Mouse (Mus musculus): Measurements from ENCODE around the gene Slc43a1. TPM values are rescaled to one million over a fixed set of nuclear protein-coding genes. Genes with fewer than 3 reads are reported as not detected.
"Not testable (repeated sequence)": the region's sequence is repeated elsewhere in the genome, so short reads cannot be mapped to it uniquely, and the experiment has no call there.

Slc43a1 gene
- total RNA-seq (2021) = 5.2 and 9.3 TPM in 2 replicates
- long read RNA-seq, experiment 1, partial matches to known transcripts = 0 of 4 reads
- long read RNA-seq, experiment 1, other reads (novel, unspliced or antisense) = 3 of 4 reads
- long read RNA-seq, experiment 2, partial matches to known transcripts = 0 of 6 reads
- long read RNA-seq, experiment 2, other reads (novel, unspliced or antisense) = 5 of 6 reads

DNA sequence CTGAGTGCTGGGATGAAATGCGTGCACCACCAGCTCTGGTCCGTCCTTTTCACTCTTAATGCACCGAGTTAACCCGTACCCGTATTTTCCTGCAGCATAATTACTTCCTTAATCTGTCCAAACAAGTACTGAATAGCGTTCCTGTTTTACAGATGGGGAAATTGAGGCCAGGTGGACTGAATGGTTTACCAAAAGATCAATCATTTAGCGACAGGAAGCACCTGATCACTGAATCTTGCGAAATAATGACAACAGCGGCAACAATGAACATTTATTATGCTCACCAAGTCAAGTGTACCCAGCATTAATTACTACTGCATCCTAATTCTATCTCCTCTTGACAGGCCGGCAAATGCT is at the start of gene Slc43a1:
Gene Slc43a1 (plus strand): TSS at position 258 of the 357 bp plus-strand sequence.
- no peak for DNase-seq

DNA sequence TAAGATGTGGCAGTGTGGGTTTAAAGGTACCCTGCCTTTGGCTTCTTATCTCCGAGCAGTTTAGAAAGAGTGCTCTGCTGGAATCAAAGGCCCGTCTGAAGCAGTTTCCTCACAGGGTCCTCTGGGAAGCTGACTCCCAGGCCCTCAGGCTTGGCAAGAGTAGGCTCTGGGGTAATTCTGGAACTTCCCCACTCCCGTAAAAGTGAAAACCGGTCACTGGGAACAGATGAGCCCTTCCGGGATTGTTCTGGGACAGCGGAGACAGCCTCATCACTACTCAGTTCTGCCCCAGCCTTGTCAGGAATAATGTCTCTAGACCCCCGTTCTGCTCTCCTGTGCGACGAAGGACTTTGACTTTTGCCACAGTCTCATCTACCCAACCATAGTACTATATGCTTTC is 48.2 kb upstream of the Slc43a1 start:
- no peak for DNase-seq

DNA sequence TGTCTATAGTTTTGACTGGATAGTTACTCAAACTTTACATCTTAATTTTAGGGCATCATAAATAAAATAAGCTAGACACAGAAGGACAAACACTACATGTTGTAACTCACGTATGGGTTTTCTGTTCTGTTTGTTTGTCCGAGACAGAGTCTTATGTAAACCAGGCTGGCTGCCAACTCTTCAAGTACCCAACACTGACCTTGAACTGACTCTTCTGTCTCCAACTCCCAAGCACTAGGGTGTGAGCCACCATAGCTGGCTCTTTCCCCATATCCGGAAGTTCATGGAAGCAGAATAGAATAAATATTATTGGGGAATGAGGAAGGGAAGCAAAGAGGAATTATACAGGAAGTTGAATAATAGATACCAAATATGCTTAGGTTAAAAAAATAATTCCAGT is 46.1 kb upstream of the Slc43a1 start:
- peak; percentile 51 for DNase-seq

DNA sequence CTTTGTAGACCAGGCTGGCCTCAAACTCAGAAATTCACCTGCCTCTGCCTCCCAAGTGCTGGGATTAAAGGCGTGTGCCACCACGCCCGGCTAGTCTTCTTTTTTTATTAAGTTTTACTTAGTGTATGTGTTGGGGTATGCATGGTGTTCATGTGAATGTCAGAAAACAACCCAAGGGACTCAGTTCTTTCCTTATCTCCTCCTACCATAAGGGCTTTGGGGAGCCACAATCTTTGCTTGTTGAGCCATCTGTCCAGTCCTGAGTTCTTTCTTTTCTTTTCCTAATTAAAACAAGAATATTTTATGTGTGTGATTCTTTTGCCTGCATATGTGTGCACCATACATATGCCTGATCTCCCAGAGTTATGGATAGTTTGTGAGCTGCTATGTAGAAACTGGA is 45.5 kb upstream of the Slc43a1 start:
- no peak for DNase-seq

DNA sequence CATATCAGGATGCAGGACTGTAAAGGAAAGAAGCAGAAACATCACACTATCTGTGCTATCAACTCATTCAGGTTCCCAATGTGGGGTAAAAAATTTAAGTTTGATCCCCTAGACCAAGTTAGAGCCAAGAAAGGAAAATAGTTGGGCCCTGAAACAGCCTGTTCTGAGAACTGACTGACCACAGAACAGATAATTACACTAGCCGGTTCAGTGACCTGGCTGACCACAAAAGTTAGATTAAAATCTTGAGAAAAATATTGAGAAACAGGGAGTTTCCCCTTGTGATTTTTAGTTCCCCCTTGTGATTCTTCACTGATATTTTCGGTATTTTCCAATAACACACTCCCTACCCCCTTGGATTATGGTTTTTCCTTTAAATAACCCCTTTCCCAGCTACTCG is 44.8 kb upstream of the Slc43a1 start:
- DNase-seq = no peak

DNA sequence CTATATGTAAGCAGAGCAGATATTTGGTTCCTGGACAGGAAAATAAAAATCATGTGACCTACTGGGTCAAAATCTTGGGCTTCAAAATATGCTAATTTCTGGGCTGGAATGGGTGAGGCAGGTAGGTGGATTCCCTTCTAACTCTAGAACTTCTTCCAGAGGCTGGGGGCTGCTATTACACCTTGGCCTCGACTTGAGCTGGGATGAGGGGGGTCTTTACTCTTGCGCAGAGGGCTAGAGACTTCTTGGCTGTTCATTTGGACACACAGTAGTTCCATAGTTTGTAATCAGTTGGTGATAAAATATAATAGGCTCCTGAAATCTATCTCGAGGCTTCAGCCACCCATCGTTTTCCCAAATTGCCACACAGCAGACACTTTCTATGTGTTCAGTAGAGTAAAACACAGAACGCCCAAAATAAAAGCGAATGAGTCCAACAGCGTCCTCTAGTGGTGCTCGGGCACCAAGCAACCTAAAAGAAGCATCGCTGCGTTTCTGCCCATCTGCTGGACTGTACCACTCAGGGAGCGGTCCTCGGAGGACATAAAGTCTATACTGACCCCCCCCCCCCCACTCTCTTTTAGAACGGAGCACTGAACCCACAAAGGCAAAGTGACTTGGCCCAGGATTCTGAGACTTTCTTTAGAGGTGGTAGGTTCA is 40.7 kb upstream of the Slc43a1 start:
- DNase-seq = peak; percentile 86

DNA sequence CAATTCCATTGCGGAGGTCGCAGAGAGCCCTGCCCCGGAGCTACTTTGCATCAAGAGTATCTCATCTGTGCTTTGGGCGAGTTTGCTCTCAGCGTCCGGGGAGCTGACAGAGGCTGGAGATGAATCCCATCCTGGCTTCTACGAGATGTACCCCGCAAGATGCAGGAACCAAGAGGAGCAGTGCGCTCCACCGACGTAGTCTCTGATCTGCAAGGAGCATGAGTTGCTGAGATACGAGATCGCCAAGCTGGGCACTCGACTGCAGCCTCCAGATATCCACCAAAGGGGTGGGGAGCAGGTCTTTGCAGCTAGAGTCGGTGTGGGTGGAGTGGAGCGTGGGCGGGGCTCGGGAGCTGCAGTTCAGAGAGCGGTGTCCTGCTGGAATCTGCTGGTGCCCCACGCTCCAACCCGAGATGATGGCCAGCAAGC is 40.1 kb upstream of the Slc43a1 start, which contains the start of gene Ube2l6:
Gene Ube2l6 (plus strand): TSS at position 336 of the 429 bp plus-strand sequence.
- DNase-seq = peak; percentile 83

DNA sequence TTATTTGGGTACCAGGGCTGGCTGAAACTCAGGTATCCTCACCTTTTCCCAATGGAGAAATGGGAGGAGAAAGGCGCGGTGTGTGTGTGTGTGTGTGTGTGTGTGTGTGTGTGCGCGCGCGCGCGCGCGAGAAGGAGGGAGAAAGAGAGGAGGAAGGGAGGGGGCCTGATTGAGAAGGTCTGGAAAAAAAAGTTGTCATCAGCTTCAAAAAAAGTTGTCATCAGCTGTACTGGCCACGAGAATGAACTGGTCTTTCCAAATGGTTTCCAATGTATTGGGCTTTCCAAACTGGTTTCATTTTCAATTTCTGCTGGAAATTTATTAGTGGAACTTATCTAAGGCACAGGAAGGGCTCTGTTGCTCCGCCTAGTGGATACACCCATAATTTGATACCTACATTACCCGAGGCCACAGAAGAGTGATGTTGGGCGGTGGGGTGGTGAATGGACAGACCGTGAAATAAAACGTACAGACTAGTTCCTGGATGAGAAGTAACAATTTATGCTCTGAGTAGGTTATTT is 39.5 kb upstream of the Slc43a1 start:
- DNase-seq = peak; percentile 72

DNA sequence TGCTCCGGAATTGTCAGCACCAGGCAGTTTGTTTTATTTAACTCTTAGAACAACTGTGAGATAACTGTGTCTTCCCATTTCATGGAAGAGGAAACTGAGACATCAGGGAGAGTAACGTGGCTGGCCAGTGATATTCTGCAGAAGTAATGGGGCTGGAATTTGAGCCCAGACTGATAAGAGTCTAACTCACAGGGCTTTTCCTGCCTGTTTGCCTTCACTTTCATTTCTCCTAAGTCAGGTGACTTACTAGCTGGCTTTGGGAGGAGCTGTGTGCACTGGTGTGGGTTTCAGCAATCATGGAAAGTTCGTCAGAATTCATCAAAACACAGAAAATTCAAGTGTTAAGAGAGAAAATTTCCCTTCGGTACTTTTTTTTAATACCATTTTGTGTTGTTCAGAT is 38.3 kb upstream of the Slc43a1 start:
- no peak for DNase-seq

DNA sequence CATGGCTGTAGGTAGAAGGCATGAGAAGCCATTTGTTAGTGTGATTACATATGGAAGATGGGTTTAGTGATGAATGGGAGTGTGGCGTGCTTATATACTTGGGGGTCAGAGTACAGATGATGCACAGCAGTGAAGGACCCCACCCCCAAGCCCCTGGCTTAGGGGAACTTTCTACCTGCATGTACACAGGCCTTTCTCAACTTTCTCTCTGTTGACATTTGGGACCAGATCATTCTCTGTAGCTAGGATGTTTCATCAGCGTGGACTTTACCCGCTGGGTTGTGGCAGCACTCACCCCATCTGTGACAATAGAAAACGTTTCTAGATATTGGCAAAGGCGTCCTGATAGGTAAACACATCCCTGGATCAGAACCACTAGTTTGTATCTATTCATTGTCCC is 37.4 kb upstream of the Slc43a1 start:
- not testable (repeated sequence) for DNase-seq

DNA sequence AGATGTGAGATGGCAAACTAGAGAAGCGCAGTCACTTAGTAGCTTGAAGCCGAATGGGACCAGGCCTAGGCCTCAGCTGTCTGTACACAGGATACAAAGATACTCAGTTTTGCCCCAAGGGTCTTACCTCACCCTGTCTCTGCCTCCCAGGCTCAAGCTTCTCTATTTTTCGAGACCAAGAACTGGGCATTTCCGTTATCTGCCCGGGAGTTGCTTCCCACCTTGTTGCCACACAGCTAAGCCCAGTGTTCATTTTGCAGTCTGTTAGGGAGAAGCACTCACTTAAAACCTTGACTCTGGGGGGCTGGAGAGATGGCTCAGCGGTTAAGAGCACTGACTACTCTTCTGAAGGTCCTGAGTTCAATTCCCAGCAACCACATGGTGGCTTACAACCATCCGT is 34.7 kb upstream of the Slc43a1 start:
- DNase-seq = no peak

DNA sequence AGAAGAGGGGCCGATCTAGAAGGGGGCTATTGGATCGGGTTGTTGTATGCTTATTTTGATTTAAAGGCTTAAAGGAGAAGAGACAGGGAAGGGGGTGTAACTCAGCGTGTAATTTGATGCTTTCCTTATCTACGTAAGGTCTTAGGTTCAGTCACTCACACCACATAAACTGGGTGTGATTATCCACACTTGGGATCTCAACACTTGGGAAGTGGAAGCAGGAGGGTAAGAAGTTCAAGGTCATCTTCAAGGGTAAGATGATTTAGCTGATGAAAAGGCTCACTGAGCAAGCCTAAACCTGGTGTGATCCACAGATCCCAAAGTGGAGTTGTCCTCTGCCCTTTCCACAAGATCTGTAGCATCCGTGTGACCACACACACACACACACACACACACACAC is 32.1 kb upstream of the Slc43a1 start:
- no peak for DNase-seq

DNA sequence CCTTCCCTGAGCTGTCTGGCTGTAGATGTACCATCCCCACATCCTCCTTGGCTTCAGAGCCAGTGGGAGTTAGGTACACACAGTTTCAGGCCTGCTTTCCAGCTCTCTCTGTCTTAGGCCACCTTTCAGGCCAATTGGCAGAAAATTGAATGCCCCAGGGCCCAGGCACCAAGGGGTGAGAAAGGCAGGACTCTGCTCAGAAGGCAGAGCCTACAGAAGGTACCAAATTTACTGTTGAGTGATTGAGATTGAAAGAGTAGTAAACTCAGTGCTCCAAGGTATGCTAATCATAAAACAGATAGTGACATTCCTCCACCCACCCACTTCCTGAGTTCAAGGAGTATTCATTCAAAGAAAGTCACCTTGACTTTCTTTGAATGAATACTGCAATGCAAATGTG is 29.3 kb upstream of the Slc43a1 start:
- DNase-seq = no peak

DNA sequence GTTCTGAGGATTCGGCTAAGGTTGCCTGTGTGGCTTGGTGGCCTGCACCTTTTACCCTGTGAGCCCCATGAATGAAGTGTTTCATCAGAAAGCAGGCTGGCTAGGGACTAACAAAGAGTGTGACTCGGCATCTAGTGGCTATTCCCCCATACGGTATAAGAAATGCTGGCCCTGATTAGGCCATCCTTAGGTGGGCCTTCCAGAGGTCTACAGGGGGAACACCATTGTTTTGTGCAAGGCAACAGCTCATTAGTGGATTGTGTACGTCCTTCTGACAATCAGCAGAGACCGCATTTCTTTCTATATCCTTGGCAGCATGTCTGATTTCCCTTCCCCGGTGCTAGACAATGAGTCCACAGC is 28.1 kb upstream of the Slc43a1 start:
- DNase-seq = no peak

DNA sequence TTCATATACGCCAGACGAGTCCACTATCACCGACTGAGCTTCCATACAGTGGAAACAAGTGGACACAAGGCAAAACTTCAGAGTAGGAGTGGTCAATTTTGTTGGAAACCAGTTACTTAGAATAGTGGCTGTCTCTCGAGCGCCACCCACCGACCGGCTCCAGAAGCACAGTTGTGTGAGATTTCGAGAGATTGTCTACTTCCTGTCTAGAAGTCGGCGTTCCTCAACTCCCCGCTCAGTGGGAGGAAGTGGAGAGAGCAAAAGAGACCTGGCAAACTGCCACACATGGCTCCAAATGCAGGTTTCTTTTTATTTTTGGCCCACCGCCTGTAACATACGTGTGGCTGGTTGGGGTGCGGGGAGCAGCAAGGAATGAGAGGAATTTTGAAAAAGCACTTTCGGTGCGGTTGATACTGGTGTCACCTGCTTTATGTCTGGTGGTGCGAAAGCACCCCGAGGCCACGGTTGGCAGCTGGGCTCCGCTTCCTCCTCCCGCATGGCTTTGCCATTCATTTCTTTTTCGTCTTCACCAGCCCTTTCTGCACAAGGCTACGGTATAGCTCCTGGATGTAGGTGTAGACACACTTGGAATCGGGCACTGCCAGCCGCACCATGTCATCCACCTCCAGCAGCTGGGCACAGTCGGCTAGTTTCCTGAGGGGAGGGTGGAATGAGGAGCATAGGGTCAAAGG is 27.6 kb upstream of the Slc43a1 start:
- peak; percentile 88 for DNase-seq

DNA sequence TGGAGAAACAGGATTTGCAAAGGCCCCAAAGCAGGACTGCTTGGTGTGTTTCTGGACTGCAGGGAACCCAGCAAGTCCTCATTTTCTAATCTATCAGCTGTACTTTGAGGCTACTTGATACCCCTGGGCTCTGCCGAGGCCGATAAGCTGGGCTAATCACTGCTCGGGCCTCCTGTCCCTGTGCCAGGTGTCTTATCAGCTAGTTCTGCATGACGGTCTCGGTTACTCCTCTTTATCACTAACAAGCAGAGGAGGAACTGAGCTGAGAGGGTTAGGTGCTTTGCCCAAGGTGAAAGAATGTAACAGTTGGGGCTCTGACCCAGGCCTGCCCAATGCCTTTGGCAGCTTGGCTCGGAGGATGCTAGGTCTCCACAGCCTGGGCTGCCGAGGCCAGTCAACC is 26.8 kb upstream of the Slc43a1 start:
- DNase-seq = no peak

DNA sequence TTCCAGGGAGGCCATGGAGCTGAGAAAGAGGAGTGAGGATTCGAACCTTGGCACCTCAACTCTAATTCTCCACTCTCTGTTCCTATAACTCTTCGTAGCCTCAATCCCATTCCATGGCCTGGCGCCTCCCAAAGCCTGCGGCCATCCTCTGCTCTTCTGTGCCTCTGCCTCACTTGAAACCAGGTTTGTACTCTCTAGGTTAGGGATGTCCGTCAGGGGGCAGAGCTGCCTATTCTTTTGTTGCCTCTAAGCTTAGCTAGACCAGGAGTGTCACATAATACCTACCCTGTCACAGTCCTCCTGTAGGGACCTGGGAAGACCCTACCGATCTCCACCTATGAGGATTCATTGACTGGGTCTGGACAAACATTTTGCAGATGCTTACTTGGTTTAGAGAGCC is 26.0 kb upstream of the Slc43a1 start:
- no peak for DNase-seq

DNA sequence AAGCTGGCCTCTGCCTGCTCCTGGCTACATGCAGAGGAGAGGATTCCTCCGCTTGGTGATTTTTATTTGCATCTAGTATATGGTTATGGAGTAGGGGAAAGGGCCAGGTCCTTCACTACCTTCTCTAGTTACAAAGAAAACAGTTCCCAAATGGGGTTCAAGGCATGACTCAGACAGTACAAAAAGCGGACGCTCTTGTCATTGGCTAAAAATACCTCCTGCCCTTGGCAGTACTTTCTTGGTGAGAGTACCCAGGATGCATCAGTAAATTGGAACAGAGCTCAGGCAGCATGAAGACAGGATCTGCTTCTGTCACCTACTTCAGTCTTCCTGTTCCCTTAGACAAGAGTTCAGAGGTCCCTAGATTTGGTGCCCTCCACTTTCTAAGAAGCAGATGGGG is 18.8 kb upstream of the Slc43a1 start:
- DNase-seq = no peak

DNA sequence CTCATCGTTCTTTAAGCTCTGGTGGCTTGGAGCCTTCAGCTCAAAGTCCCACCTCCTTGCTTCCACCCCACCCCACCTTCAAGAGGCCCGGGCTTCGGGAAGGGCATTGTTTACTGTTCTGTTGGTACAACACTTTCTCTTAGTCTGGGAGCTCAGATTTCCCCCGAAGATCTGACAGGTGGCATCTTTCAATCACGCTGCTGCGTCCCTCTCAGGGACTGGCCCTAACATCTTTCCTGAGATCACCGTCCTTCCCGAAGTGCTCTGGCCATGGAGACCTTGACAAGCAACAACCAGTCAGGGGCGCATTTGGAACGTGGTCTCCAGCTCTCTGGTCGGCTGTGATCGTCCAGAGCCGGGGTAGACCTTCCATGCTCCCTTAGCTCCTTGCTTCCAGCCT is 16.1 kb upstream of the Slc43a1 start, which contains the start of gene Smtnl1:
Gene Smtnl1 (minus strand): TSS at position 101 of the 400 bp plus-strand sequence.
- no peak for DNase-seq

DNA sequence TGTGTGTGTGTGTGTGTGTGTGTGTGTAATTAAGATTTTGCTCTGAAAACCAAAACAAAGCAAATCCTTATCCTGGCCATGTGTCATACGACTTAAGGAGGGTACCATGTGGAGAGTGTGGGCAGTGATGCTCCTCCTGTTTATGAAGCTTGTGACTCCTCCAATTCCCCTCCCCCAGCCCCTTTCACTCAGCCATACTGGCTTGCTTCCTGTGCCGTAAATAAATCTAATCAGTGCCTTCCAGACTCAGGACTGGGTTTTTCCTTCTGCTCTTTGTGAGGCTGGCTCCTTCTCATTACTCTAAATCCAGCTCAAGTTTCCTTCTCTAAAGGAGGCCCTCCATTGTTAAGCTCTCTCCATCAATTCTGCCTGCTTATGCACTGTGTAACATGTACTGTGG is 15.4 kb upstream of the Slc43a1 start:
- no peak for DNase-seq

DNA sequence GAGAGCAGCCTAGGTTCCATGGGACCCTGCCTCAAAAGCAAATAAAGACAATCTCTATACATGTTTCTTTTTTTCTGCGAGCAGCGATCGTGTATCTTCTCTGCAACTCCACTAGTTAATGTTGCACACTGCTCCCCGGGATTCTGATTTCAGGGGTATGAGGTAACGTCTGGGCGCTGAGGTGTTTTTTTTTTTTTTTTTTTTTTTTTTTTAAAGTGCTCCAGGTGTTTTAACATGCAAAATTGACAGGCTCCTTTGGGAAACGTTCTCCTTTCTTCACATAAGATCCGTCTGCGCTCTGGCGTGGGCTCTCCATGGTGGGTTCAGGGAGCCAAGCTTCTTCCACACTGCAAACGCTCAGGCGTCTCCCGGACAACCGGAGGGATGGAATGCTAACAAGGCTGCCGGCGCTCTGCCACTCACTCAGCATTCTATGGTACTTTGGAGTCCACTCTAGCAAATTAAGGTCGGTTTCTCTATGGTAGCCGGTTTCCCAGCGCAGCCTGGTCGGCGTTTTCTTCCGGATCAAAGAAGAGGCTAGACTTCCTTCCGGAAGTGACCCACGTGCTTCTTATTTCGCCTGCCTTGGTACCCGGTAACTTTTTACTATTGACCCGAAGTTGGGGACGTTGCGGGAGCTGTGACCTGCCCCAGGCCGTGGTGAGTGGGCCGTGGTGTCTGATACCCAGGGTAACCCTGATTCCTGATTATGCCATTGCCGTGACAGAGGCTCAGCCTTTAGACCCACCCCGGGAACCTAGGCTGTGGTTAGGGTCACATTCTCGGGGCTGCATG is 12.0 kb upstream of the Slc43a1 start, which contains the start of gene Timm10:
Gene Timm10 (plus strand): TSS at position 510 of the 795 bp plus-strand sequence.
- DNase-seq = peak; percentile 90

DNA sequence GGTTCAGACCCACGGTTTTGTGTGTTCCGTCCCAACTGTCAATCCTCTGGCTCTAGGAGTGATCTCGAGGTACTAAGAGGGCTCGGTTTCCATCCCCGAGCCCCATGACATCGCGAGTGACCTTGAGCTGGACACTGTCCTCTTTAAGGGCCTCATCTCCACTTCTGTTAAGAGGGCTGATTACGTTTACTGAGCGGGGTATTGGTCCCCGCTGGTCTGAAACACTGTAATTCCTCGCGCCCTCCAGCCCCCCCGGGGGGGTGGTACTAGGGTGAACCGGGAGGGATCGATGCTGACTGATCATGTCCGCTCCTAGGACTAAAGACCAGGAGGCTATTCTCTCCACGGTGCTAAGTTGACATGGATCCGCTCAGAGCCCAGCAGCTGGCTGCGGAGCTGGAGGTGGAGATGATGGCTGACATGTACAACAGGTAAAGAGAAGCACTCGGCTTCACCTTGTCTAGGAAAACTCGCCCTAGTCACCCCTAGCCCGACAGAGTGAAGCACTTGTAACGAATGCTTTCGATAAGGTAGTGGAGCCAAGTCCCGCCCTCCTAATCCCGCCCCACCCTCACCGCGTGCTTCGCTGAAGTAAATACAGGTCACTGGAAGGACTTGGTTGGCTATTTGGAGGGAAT is 11.2 kb upstream of the Slc43a1 start:
- DNase-seq = peak; percentile 59
